Mouse (Mus musculus) small intestine, adult 2 months (tissue): ENCODE results near the gene Cks2.

Experiments
- CTCF ChIP-seq: fragments of 200-500 bp; IDR thresholded peaks from 2 replicates; pipeline ENCODE4 v1.5.1; 2012; ENCODE audit warnings: low read depth, mild to moderate bottlenecking, control low read depth, inconsistent platforms, low read length, moderate library complexity, mixed read lengths; ENCODE audit not compliant: insufficient replicate concordance, insufficient read length; ENCODE audit errors: extremely low read depth
- POLR2A ChIP-seq: fragments of 200-500 bp; IDR thresholded peaks from 2 replicates; pipeline ENCODE4 v1.6.1; 2012; ENCODE audit warnings: low read depth, mild to moderate bottlenecking, control low read depth, inconsistent platforms, low read length, moderate library complexity

DNA sequence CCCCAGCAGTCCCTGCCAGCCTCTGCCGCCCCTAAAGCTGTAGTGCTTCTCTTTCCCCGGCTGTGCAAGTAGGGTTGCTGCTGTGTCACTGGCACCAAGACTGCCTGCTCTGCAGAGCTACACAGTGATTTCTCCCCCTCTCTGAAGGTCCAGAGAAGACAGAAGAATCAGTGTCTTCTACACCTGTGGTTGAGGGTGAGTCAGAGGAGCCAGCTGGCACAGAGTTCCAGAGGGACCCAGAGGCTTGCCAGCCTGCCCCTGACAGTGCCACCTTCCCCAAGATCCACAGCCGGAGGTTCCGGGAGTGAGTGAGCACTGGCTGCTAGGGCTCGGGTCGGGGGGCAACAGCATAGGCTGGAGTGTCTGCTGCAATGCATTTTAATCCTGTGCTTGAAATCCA lies 33.7 kb downstream of the Cks2 start:
- no peak for TF ChIP-seq CTCF
- TF ChIP-seq POLR2A: no peak
